Comparison of ENCODE assay signal across 11 mouse cellular contexts in the genomic region with DNA sequence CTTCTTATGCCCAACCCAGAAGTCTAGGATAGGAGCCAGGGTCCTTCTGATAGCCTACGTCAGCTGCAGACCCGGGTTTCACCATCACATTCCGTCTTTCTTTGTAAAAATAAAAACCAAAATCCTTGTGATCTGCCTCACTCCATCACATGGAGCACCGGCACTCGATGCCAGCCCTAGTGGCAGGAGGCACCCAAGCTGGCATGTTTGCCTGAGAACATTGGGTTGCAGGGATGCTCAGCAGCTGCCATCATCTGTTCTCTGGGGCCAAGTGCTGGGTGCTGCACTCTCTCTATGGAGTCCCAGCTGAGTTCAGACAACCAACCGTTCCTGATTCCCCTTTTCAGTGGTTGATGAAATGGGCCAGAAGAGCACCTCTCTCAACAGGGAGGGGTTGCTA. TPM values are rescaled to one million over a fixed set of nuclear protein-coding genes. Genes with fewer than 3 reads are reported as not detected.
DNase-seq lines count a peak whose midpoint lies in the region; ATAC-seq and TF ChIP-seq lines count a peak whose summit lies in the region.
"Had no signal": no experiment of that assay in that cellular context is flagged by ENCODE, and none has a peak within 500 bp of the region (broad histone marks: within the 10 kb centered on the region; RNA-seq: fewer than 3 reads in every experiment).

No protein-coding gene starts in this region.

- WGBS in kidney, embryonic 14.5 days: 89% methylated on average over 6 of the region's 6 CpGs
- 89% methylated on average over 6 of the region's 6 CpGs for WGBS in embryonic facial prominence, embryonic 10.5 days

- no peaks in the 10 kb centered on the region for H3K27me3 ChIP-seq in kidney, embryonic 14.5 days (ENCODE audit: control insufficient read depth, insufficient read depth, low read length)
- peaks cover 26% of the 10 kb centered on the region for H3K27me3 ChIP-seq in embryonic facial prominence, embryonic 10.5 days (replicated peaks; ENCODE audit: low read depth, poor library complexity, severe bottlenecking)

- TF ChIP-seq CTCF in layer of hippocampus, adult 2 months (conservative IDR thresholded peaks at IDR 0.05): no peak; the same call in 1 of the 2 replicates

- no peak overlapping the region for H3K27ac ChIP-seq in kidney, embryonic 14.5 days (ENCODE audit: low read depth, low read length)
- peak overlapping the region; percentile 91 for H3K27ac ChIP-seq in brown adipose tissue, adult 24 weeks (replicated peaks; ENCODE audit: low read depth, low read length)
- H3K27ac ChIP-seq in embryonic facial prominence, embryonic 10.5 days (replicated peaks): no peak overlapping the region
- H3K27ac ChIP-seq in layer of hippocampus, adult 2 months: peak overlapping the region; percentile 82

- no peak overlapping the region; the same call in 1 of the 2 replicates for H3K9ac ChIP-seq in kidney, embryonic 14.5 days (ENCODE audit: low read depth, low read length)

- H3K36me3 ChIP-seq in kidney, embryonic 14.5 days (ENCODE audit: control insufficient read depth, insufficient read depth, low read length): no peaks in the 10 kb centered on the region; the same call in 1 of the 2 replicates
- H3K36me3 ChIP-seq in embryonic facial prominence, embryonic 10.5 days (replicated peaks): no peaks in the 10 kb centered on the region

- H3K4me2 ChIP-seq in kidney, embryonic 14.5 days (replicated peaks; ENCODE audit: low read depth, low read length): peak overlapping the region; percentile 95

- no peak for DNase-seq in kidney, adult 11 months
- DNase-seq in embryonic facial prominence, embryonic 10.5 days (ENCODE audit: low spot score): no peak
- DNase-seq in layer of hippocampus, adult 2 months (ENCODE audit: low spot score in 2 of 2): peak in 1 of 2 experiments; percentile 60
- DNase-seq in right cerebral cortex, adult 18-20 months: no peak
- DNase-seq in urinary bladder, adult 2 months (ENCODE audit: low spot score): no peak
- DNase-seq: gastrocnemius, postnatal 36 days; kidney, postnatal 10 days; right cerebral cortex, postnatal 4 days; thymus, adult 2 months had no signal

- H3K4me1 ChIP-seq in kidney, embryonic 14.5 days (ENCODE audit: control insufficient read depth, insufficient read depth, low read length): peaks cover 32% of the 10 kb centered on the region
- H3K4me1 ChIP-seq in brown adipose tissue, adult 24 weeks (ENCODE audit: control insufficient read depth, insufficient read depth, insufficient read length, low read length): peaks cover 50% of the 10 kb centered on the region
- peaks cover 48% of the 10 kb centered on the region for H3K4me1 ChIP-seq in embryonic facial prominence, embryonic 10.5 days

- ATAC-seq in kidney, embryonic 14.5 days (ENCODE audit: low FRiP score, low TSS enrichment): no peak

- no peaks in the 10 kb centered on the region for H3K9me3 ChIP-seq in kidney, embryonic 14.5 days (ENCODE audit: control insufficient read depth, low read length)
- H3K9me3 ChIP-seq in embryonic facial prominence, embryonic 10.5 days: no peaks in the 10 kb centered on the region

- H3K4me3 ChIP-seq in kidney, embryonic 14.5 days (ENCODE audit: low read length): no peak overlapping the region
- H3K4me3 ChIP-seq in brown adipose tissue, adult 24 weeks (ENCODE audit: insufficient read depth, low read depth, low read length): peak overlapping the region; percentile 100; the same call in 1 of the 2 replicates
- 0 out of 2 replicates have a peak overlapping the region, but pooled peaks have one; percentile 84 for H3K4me3 ChIP-seq in embryonic facial prominence, embryonic 10.5 days
- no peak overlapping the region; the same call in 1 of the 2 replicates for H3K4me3 ChIP-seq in layer of hippocampus, adult 2 months

RNA-seq across cellular contexts. Expression of a gene that starts 3.2 kb away (rescaled TPM):
- polyA plus RNA-seq in kidney, embryonic 14.5 days (2014; fragmentation: Nextera tagmentation; extraction: Ambion mirVana): 40.8 and 49.2 TPM in 2 replicates
- polyA plus RNA-seq in brown adipose tissue, adult 24 weeks (2012; ENCODE audit: insufficient read depth, insufficient read length, missing spikeins): 136 and 163 TPM in 2 replicates
- polyA plus RNA-seq in embryonic facial prominence, embryonic 10.5 days (2016; fragmentation: Nextera tagmentation; extraction: Ambion mirVana): 20.7 and 25.3 TPM in 2 replicates
- 10 to 100 TPM; 39.1 to 40.2 TPM for total RNA-seq in layer of hippocampus, adult 2 months (2021)
- polyA plus RNA-seq in urinary bladder, adult 2 months (2012; rRNA removed): 19.8 and 38.3 TPM in 2 replicates

Comparison
In these comparisons a context has a peak if more than half of its experiments do, and no peak if none do; other contexts are left out.
1. H3K27ac ChIP-seq: peak in brown adipose tissue, adult 24 weeks (single experiment) and layer of hippocampus, adult 2 months (single experiment); none in kidney, embryonic 14.5 days (single experiment) and embryonic facial prominence, embryonic 10.5 days (single experiment).
2. H3K4me3 ChIP-seq: peak in brown adipose tissue, adult 24 weeks (single experiment) and embryonic facial prominence, embryonic 10.5 days (single experiment); none in kidney, embryonic 14.5 days (single experiment) and layer of hippocampus, adult 2 months (single experiment).